Mouse (Mus musculus) c-Kit-positive CD71-negative TER-119-negative erythroid progenitor cells, embryonic 14.5 days (primary cell): ENCODE data around the gene Lalba.
A peak's percentile ranks its signal among the peaks of the same experiment; 100 is the strongest.
"Not testable (repeated sequence)": the region's sequence is repeated elsewhere in the genome, so short reads cannot be mapped to it uniquely, and the experiment has no call there.

Experiments
- DNase-seq: peaks from one replicate; pipeline ENCODE4 v3.0.0-alpha.2; 2013; ENCODE audit warnings: low read depth

Gene Lalba

DNA sequence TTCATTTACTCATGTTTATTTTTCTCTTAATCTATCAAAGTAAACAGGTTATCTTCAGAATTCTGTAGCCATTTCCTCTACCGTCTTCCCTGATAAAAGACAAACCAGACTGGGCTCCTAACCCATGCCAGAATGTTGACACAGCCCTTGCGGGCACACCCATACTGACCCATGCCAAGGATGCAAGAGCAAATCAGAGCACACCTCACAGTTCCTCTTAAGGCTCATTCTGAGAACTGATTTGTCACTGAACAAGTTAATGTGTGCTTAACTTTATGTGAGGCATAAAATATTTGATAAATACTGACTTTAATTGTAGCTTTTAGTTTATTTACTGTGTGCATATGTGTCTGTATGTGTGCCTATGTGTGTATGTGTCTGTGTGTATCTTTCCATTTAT lies 8.8 kb upstream of the Lalba start:
- no peak for DNase-seq

DNA sequence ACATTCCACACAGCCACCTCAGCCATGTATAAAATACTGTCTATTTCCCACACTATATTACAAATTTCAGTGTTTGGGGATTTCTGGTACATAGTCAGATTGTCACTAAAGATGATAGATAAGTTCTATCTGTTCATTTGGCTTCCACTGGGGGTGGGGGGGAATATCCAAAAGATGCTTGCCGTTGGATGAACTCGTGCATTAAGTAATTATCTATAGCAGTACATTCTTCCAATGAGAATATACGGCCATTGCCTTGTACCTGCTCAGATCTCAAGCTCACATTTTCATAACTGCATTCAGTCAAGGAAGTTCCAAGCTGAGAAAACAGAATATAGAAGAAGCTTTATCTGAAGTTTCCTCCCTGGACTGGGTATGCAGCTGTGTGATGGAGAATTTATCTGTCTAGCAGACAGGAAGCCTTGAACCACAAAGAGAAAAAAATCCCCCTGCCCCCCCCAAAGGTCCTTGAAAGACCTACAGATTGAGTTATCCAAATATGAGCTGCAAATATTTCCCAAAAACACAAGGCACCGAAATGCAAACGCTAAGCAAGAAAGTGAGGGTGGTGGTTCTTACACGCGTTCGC lies 4.0 kb upstream of the Lalba start:
- no peak for DNase-seq

DNA sequence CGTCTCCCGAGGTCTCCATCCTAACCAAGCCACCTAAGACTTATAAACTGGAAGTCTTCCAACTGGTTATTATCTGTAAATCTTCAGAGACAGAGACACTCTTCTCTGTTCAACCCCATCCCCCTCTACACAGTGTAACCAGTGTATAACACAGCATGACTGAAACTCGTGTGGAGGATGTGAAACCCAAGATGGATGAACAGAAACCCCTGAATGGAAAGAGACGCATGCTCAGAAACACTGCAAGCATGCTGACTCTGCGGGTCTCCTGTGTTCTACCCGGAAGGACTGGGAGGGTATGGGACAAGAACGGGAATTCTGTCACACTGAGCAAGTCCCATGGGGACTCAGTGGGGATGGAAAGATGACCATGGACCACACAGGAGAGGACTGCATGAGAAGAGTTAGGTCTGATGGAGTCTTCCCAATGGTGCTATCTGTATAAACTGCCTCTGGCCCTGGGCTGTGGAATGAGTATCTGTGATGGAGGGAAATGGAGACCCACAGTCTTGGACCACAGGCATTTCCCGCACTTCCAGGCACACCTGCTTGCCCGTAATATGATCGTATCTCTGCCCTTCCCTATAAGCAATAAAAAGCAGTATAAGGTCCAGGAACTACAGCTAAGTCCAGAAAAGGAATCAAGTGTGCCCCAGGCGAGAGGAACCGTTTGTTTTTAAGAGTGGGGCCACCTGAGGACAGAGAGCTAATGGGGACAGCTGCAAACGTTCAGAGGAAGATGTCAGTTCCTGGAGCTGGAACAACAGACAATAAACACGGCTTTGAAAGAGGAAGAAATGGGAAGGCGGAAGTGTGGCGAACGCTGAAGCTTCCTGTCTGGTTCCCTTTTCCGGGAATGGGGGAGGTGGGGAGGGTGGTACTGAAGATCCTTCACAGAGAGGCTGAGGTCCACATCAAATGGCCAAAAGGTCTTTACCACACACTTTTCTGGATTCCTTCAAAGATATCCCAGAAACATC lies 1.7 kb upstream of the Lalba start:
- DNase-seq, result no peak

DNA sequence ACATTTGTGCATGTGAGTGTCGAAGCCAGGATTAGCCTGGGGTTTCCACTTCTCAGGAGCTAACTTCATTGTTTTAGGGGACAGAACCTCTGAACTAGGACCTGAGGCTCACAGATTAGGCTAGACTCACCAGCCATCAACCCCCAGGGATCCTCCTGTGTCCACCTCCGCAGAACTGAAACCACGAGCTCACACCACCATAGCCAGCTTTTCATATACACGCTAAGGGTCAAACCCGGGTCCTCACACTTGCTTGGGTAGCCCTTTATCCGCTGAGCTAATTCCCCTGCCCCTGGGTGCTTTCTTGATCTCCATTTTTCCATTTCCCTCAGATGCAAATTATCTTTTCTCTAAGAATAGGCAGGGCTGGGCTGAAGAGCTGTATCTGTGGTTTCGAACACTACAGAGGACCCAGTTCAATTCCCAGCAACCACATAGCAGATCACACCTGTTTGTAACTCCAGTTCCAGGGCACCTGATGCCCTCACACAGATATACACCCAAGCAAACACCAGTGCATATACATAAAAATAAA lies 2.9 kb downstream of the Lalba start:
- DNase-seq, result no peak

DNA sequence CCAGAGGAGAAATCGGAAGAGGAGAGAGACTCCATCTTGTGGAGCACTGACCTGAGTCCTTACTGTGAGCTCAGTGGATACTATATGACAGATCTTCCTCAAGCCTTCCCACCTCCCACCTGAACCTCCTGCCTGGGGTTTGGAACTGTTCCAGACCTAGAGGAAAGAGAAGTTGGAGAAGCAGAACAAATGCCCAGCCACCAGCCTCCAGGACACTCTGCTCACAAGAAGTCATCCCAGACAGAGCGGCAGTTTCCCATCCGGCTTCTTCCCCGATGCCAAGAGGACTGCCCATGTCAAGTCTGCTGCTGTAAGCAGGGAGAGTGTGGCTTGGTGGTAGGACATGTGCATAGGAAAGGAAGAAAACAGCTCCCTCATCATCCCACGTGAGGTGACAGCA lies 6.2 kb downstream of the Lalba start:
- no peak for DNase-seq

DNA sequence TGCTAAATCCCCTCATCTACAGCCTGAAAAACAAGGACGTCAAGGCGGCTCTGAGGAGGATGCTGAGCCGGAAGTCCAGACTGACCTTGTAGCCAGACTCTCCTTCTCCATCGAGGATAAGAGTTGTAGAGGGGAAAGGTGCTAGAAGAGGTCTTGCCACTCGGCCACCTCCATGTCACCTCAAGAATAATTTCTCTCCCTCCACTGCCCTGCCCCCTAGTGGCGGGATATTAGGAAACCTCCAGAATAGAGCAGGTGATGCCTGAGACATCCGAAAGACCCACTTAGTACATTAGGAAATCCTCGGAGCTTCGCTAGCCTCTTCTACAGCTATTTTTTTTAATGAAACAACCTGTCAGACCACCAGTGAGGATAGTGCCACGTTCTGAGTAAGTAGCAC lies 7.1 kb downstream of the Lalba start:
- DNase-seq, result peak; percentile 50

DNA sequence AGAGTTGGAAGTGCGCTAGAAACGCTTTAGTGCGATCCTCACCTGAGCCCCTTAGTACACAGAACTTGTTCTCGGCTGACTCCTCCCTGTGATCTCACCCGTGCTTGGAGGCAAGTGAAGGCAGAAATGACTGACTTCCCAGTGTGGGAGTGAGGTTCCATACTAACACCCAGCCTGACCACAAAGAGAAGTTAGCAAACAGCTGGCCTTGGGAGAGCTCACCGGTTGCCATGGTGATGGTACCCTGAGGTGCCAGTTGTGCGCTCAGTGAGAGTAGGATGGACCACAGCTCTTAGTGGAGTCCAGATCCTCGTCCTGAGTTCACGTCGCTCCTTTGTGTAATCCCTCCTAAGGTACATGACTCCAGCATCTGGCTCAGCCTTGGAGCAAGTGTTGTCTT lies 7.6 kb downstream of the Lalba start:
- DNase-seq, result no peak

DNA sequence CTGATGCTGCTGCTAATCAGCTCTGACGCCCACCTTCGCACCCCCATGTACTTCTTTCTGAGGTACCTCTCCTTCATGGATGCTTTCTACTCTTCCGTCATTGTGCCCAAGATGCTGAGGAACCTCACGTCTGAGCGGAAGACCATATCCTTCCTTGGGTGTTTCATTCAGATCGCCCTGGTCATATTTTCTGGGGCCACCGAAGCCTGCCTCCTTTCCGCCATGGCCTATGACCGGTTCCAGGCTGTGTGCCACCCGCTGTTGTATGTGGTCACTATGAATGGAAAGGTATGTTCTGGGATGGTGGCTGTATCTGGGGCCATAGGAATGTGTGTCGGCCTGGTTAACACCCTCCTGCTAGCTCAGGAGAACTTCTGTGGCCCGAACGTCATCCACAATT lies 11.0 kb downstream of the Lalba start:
- DNase-seq, result no peak

DNA sequence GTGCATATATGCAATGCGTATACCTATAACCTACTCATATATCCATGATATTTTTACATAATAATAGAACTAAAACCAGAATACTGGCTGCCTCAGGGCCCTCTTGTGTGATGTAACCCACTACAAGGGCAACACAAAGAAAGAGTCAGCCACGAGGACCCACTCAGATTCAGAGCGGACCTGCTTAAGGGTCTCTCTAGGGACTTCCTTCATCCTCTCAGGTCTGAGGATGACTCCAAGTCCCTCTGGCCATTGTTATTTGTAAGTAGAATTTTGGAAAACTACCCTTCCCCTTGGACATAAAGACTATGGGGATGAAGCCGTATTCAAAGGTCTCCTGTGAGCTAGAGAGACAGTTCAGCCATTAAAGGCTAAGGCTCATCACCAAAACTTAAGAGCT lies 12.9 kb downstream of the Lalba start, which contains the start of gene OR5BS1P:
Gene OR5BS1P, plus strand, starts transcription at position 301 of the 400 bp plus-strand sequence.
- DNase-seq, result no peak

DNA sequence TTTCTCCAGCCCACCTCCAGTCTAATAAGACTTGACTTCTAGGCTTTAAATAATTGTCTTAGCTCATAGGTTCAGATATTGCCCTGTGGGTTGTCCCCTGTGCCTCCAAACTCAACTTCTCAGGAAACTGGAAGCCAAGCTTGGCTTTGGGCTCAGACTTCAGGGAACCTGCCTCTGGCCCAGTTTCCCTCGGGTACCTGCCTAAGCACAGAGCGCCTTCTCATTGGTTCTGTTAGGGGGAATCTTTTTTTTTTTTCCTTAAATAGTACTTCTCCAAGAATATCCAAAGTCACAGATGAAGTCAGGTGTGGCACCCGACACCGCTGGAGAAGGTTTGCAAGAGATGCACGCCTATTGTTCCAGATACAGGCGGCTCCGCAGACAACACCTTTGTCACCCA lies 30.2 kb downstream of the Lalba start, which contains the start of gene Olfr281:
Gene Olfr281, plus strand, starts transcription at position 301 of the 400 bp plus-strand sequence.
- no peak for DNase-seq

DNA sequence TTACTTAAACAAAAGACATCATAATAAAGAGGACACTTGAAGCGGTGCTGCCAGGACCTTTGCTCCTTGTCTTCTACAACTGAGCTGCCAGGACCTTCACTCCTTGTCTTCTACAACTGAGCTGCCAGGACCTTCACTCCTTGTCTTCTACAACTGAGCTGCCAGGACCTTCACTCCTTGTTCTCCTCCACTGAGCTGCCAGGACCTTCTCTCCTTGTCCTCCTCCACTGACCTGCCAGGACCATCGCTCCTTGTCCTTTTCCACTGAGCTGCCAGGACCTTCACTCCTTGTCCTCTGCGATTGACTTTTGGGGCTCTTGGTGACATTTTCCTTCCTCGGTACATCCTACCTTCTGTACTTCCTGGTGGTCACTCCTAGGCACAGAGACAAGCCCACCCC lies 34.0 kb downstream of the Lalba start:
- no peak for DNase-seq

DNA sequence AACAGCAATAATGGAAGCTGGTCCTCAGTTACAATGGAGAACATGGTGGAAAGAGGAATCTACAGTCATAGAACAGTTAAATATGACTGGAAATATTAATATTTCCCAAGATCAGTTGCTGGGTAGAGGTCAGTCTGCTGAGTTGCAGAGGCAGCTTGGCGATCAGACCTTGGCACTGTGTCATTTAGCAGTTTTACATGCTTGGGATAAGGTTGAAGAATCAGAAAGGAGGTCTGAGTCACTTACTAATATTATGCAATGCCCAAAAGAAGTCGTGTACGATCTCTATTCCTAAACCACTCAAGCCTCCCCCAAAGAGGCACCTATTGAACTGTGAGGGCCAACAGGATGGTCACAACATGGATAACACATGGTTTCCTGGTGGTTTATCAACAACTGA lies 38.0 kb downstream of the Lalba start:
- no peak for DNase-seq

DNA sequence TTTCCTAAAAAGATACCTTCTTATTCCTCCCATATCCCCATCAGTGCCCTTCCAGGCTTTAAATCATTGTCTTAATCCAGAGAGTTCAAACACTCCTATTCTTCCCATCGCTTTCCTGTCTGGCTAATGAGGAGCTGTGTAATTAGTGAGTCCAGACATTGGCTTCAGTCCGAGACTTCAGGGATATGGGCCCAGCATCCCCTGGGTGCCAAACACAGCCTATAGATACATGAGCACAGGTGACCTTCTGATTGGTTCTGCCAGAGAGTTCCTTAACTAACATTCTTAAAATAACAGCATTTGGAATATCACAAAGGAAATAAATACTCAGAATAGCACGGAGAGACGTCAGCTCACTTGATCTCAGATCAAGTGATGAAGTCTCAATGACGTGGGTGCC lies 51.6 kb downstream of the Lalba start, which contains the start of gene Olfr282:
Gene Olfr282, plus strand, starts transcription at position 301 of the 400 bp plus-strand sequence.
- not testable (repeated sequence) for DNase-seq
